Mouse (Mus musculus) lung, postnatal 0 days (tissue): Measurements from ENCODE around the gene Taf15.

ENCODE experiments used
- CTCF ChIP-seq: IDR thresholded peaks from 2 replicates; pipeline ENCODE4 v1.5.1; 2016; ENCODE audit warnings: antibody characterized with exemption, mild to moderate bottlenecking
- EP300 ChIP-seq: IDR thresholded peaks from 2 replicates; pipeline ENCODE4 v1.6.1; 2016; ENCODE audit warnings: antibody characterized with exemption, mild to moderate bottlenecking, control low read depth

- TF ChIP-seq CTCF (no peak), EP300 (no peak)
These were observed 77.3 kb downstream of the Taf15 start for GRCm38 (mm10) chr11:83550186-83550632.
